In genomic region chr7:80280998-80281397, GRCm38 (mm10) we compare ENCODE assay signal across 24 mouse cellular contexts. TPM values are rescaled to one million over a fixed set of nuclear protein-coding genes. Genes with fewer than 3 reads are reported as not detected.
DNase-seq lines count a peak whose midpoint lies in the region; ATAC-seq and TF ChIP-seq lines count a peak whose summit lies in the region.
"Had no signal": no experiment of that assay in that cellular context is flagged by ENCODE, and none has a peak within 500 bp of the region (broad histone marks: within the 10 kb centered on the region; RNA-seq: fewer than 3 reads in every experiment).

No protein-coding gene starts in this region.

- TF ChIP-seq EP300 in lung, postnatal 0 days (IDR thresholded peaks at IDR 0.05) = no peak
- TF ChIP-seq EP300 in stomach, postnatal 0 days (optimal IDR thresholded peaks at IDR 0.05) = no peak

- peak; percentile 34 for TF ChIP-seq CTCF in layer of hippocampus, adult 2 months (conservative IDR thresholded peaks at IDR 0.05)
- peak; percentile 37 for TF ChIP-seq CTCF in lung, postnatal 0 days (IDR thresholded peaks at IDR 0.05)
- no peak for TF ChIP-seq CTCF in lung, adult 2 months (IDR thresholded peaks at IDR 0.05; ENCODE audit: insufficient read depth, low read length)
- TF ChIP-seq CTCF in stomach, postnatal 0 days (IDR thresholded peaks at IDR 0.05; ENCODE audit: low read depth) = peak; percentile 47

- ATAC-seq in lung, postnatal 0 days = no peak
- no peak for ATAC-seq in stomach, postnatal 0 days (ENCODE audit: low FRiP score, low TSS enrichment)
- no peak for ATAC-seq in activated CD4-positive, CD25-positive, alpha-beta regulatory T cell, adult 4 months
- ATAC-seq: forebrain, embryonic 14.5 days; Patski had no signal

- no peak overlapping the region for H3K4me3 ChIP-seq in layer of hippocampus, adult 2 months
- no peak overlapping the region for H3K4me3 ChIP-seq in lung, postnatal 0 days (ENCODE audit: low read depth, low read length)
- no peak overlapping the region for H3K4me3 ChIP-seq in lung, adult 2 months (replicated peaks; ENCODE audit: extremely low read depth, low read depth, low read length)
- H3K4me3 ChIP-seq in stomach, postnatal 0 days (ENCODE audit: low read depth, low read length) = no peak overlapping the region
- H3K4me3 ChIP-seq: heart, embryonic 13.5 days; kidney, embryonic 15.5 days; midbrain, embryonic 12.5 days; neural tube, embryonic 13.5 days had no signal

- H3K9ac ChIP-seq in lung, postnatal 0 days (replicated peaks; ENCODE audit: low read depth) = no peak overlapping the region
- H3K9ac ChIP-seq in stomach, postnatal 0 days (ENCODE audit: low read length) = no peak overlapping the region
- H3K9ac ChIP-seq: heart, embryonic 13.5 days; kidney, embryonic 15.5 days; midbrain, embryonic 12.5 days; neural tube, embryonic 13.5 days had no signal

- H3K4me2 ChIP-seq in lung, postnatal 0 days (replicated peaks; ENCODE audit: low read depth, low read length) = no peak overlapping the region
- H3K4me2 ChIP-seq in stomach, postnatal 0 days (replicated peaks; ENCODE audit: low read depth) = no peak overlapping the region
- H3K4me2 ChIP-seq: heart, embryonic 13.5 days; kidney, embryonic 15.5 days; midbrain, embryonic 12.5 days; neural tube, embryonic 13.5 days had no signal

- peak; percentile 46 for DNase-seq in heart, adult 11 months
- DNase-seq in heart, postnatal 14 days = no peak
- DNase-seq in layer of hippocampus, adult 2 months (ENCODE audit: low spot score in 2 of 2) = no peak
- no peak for DNase-seq in layer of hippocampus, postnatal 36 days
- DNase-seq in lung, postnatal 0 days (ENCODE audit: low spot score) = no peak
- DNase-seq in lung, adult 2 months = no peak
- DNase-seq in stomach, postnatal 0 days (ENCODE audit: low spot score) = no peak
- DNase-seq: cerebellum, adult 11 months; cerebellum, adult 9-10 months; cerebellum, postnatal 36 days; gastrocnemius, postnatal 36 days; heart, postnatal 10 days; kidney, adult 11 months; kidney, postnatal 36 days; liver; lung, adult 18-20 months; thymus, postnatal 14 days had no signal

- no peaks in the 10 kb centered on the region for H3K4me1 ChIP-seq in lung, postnatal 0 days (ENCODE audit: insufficient read depth, low read depth, low read length)
- no peaks in the 10 kb centered on the region for H3K4me1 ChIP-seq in lung, adult 2 months (ENCODE audit: control insufficient read depth, insufficient read depth, low read length)
- no peaks in the 10 kb centered on the region for H3K4me1 ChIP-seq in stomach, postnatal 0 days (replicated peaks; ENCODE audit: control insufficient read depth, insufficient read depth)
- H3K4me1 ChIP-seq: kidney, embryonic 15.5 days; midbrain, embryonic 12.5 days; neural tube, embryonic 13.5 days had no signal

- intact Hi-C loops in heart, postnatal 14 days (cut with DNase I) = no loop called here

- no peaks in the 10 kb centered on the region for H3K9me3 ChIP-seq in lung, postnatal 0 days (ENCODE audit: low read length)
- no peaks in the 10 kb centered on the region for H3K9me3 ChIP-seq in stomach, postnatal 0 days (ENCODE audit: control insufficient read depth, low read length)
- H3K9me3 ChIP-seq: heart, embryonic 13.5 days; kidney, embryonic 15.5 days; midbrain, embryonic 12.5 days; neural tube, embryonic 13.5 days had no signal

- WGBS in lung, postnatal 0 days = 92% methylated on average over 2 of the region's 2 CpGs
- 92% methylated on average over 2 of the region's 2 CpGs for WGBS in lung, adult 2 months
- WGBS in stomach, postnatal 0 days = 80% methylated on average over 2 of the region's 2 CpGs

- H3K27ac ChIP-seq in layer of hippocampus, adult 2 months = no peak overlapping the region
- H3K27ac ChIP-seq in lung, postnatal 0 days (ENCODE audit: low read length) = no peak overlapping the region
- H3K27ac ChIP-seq in stomach, postnatal 0 days (replicated peaks) = no peak overlapping the region
- H3K27ac ChIP-seq: heart, embryonic 13.5 days; kidney, embryonic 15.5 days; midbrain, embryonic 12.5 days; neural tube, embryonic 13.5 days had no signal

- peaks cover 18% of the 10 kb centered on the region; the same call in 1 of the 2 replicates for H3K36me3 ChIP-seq in lung, postnatal 0 days (ENCODE audit: insufficient read depth, low read length)
- H3K36me3 ChIP-seq in stomach, postnatal 0 days (ENCODE audit: control insufficient read depth, insufficient read depth, low read length) = peaks cover 28% of the 10 kb centered on the region

- no peak for TF ChIP-seq POLR2A in lung, adult 2 months (IDR thresholded peaks at IDR 0.05; ENCODE audit: borderline replicate concordance, extremely low read depth, low read depth, low read length)

- no peaks in the 10 kb centered on the region for H3K27me3 ChIP-seq in lung, postnatal 0 days (replicated peaks; ENCODE audit: insufficient read depth, low read length)
- no peaks in the 10 kb centered on the region for H3K27me3 ChIP-seq in stomach, postnatal 0 days (ENCODE audit: control insufficient read depth, insufficient read depth, low read length)
- H3K27me3 ChIP-seq: heart, embryonic 13.5 days; kidney, embryonic 15.5 days; midbrain, embryonic 12.5 days; neural tube, embryonic 13.5 days; Patski had no signal

RNA-seq across cellular contexts. Expression of gene Vps33b, which starts 11.5 kb away (rescaled TPM):
- 1 to 10 TPM; 7.0 to 7.4 TPM for total RNA-seq in heart, postnatal 14 days (2021)
- 10 to 100 TPM; 22.9 to 24.7 TPM for total RNA-seq in layer of hippocampus, adult 2 months (2021)
- 10 to 100 TPM; 21.6 to 24.3 TPM for total RNA-seq in layer of hippocampus, postnatal 36 days (2021)
- polyA plus RNA-seq in lung, postnatal 0 days (2015; fragmentation: Nextera tagmentation; extraction: Ambion mirVana) = 2.8 and 3.4 TPM in 2 replicates
- 11.9 and 14.4 TPM in 2 replicates for polyA plus RNA-seq in lung, adult 2 months (2012; rRNA removed)
- polyA plus RNA-seq in stomach, postnatal 0 days (2015; fragmentation: Nextera tagmentation; extraction: Ambion mirVana) = 4.9 and 7.5 TPM in 2 replicates
- 10 to 100 TPM; 25.8 to 34.2 TPM for polyA plus RNA-seq in activated CD4-positive, CD25-positive, alpha-beta regulatory T cell, adult 4 months (2017; shearing (Covaris generic))

RNA-seq across cellular contexts. Expression of gene Prc1, which starts 13.3 kb away (rescaled TPM):
- 10 to 100 TPM; 12.4 to 19.8 TPM for total RNA-seq in heart, postnatal 14 days (2021)
- 1 to 10 TPM; 1.2 to 2.7 TPM for total RNA-seq in layer of hippocampus, adult 2 months (2021)
- total RNA-seq in layer of hippocampus, postnatal 36 days (2021) = 1 to 10 TPM; 1.5 to 2.4 TPM
- 8.4 and 13.8 TPM in 2 replicates for polyA plus RNA-seq in lung, postnatal 0 days (2015; fragmentation: Nextera tagmentation; extraction: Ambion mirVana)
- polyA plus RNA-seq in lung, adult 2 months (2012; rRNA removed) = 2.0 and 5.2 TPM in 2 replicates
- 32.6 and 38.0 TPM in 2 replicates for polyA plus RNA-seq in stomach, postnatal 0 days (2015; fragmentation: Nextera tagmentation; extraction: Ambion mirVana)
- 10 to 100 TPM; 49.3 to 56.0 TPM for polyA plus RNA-seq in activated CD4-positive, CD25-positive, alpha-beta regulatory T cell, adult 4 months (2017; shearing (Covaris generic))

RNA-seq across cellular contexts. Expression of gene Ngrn, which starts 20.0 kb away (rescaled TPM):
- total RNA-seq in heart, postnatal 14 days (2021) = 10 to 100 TPM; 25.2 to 25.6 TPM
- 10 to 100 TPM; 38.5 to 42.2 TPM for total RNA-seq in layer of hippocampus, adult 2 months (2021)
- total RNA-seq in layer of hippocampus, postnatal 36 days (2021) = 10 to 100 TPM; 41.4 to 44.5 TPM
- polyA plus RNA-seq in lung, postnatal 0 days (2015; fragmentation: Nextera tagmentation; extraction: Ambion mirVana) = 40.8 and 46.0 TPM in 2 replicates
- 21.0 and 26.2 TPM in 2 replicates for polyA plus RNA-seq in lung, adult 2 months (2012; rRNA removed)
- 33.6 and 34.5 TPM in 2 replicates for polyA plus RNA-seq in stomach, postnatal 0 days (2015; fragmentation: Nextera tagmentation; extraction: Ambion mirVana)
- polyA plus RNA-seq in activated CD4-positive, CD25-positive, alpha-beta regulatory T cell, adult 4 months (2017; shearing (Covaris generic)) = 10 to 100 TPM; 26.9 to 28.4 TPM

RNA-seq across cellular contexts. Expression of gene Ttll13, which starts 34.8 kb away (rescaled TPM):
- total RNA-seq in heart, postnatal 14 days (2021) = under 1 TPM; 0.46 to 0.55 TPM
- total RNA-seq in layer of hippocampus, adult 2 months (2021) = 1 to 10 TPM; 1.4 to 3.3 TPM
- 1 to 10 TPM; 1.7 to 2.9 TPM for total RNA-seq in layer of hippocampus, postnatal 36 days (2021)
- 1.9 and 2.1 TPM in 2 replicates for polyA plus RNA-seq in lung, postnatal 0 days (2015; fragmentation: Nextera tagmentation; extraction: Ambion mirVana)
- 1.2 and 1.3 TPM in 2 replicates for polyA plus RNA-seq in lung, adult 2 months (2012; rRNA removed)
- 1.2 TPM in 2 replicates for polyA plus RNA-seq in stomach, postnatal 0 days (2015; fragmentation: Nextera tagmentation; extraction: Ambion mirVana)
- polyA plus RNA-seq in activated CD4-positive, CD25-positive, alpha-beta regulatory T cell, adult 4 months (2017; shearing (Covaris generic)) = under 1 TPM in 1 of 2 experiments, not detected in 1; 0.62 TPM

RNA-seq across cellular contexts. Expression of gene Rccd1, which starts 43.3 kb away (rescaled TPM):
- 1 to 10 TPM; 6.8 to 7.6 TPM for total RNA-seq in heart, postnatal 14 days (2021)
- total RNA-seq in layer of hippocampus, adult 2 months (2021) = 10 to 100 TPM; 15.3 to 19.8 TPM
- total RNA-seq in layer of hippocampus, postnatal 36 days (2021) = 10 to 100 TPM; 13.2 to 16.6 TPM
- polyA plus RNA-seq in lung, postnatal 0 days (2015; fragmentation: Nextera tagmentation; extraction: Ambion mirVana) = 3.4 and 3.8 TPM in 2 replicates
- polyA plus RNA-seq in lung, adult 2 months (2012; rRNA removed) = 10.8 and 12.2 TPM in 2 replicates
- polyA plus RNA-seq in stomach, postnatal 0 days (2015; fragmentation: Nextera tagmentation; extraction: Ambion mirVana) = 3.7 and 3.8 TPM in 2 replicates
- polyA plus RNA-seq in activated CD4-positive, CD25-positive, alpha-beta regulatory T cell, adult 4 months (2017; shearing (Covaris generic)) = 1 to 10 TPM; 4.4 to 4.6 TPM
